Mouse (Mus musculus): Measurements from ENCODE around the gene Olfr541. TPM values are rescaled to one million over a fixed set of nuclear protein-coding genes. Genes with fewer than 3 reads are reported as not detected.
A peak's percentile ranks its signal among the peaks of the same experiment; 100 is the strongest.
"Not testable (repeated sequence)": the region's sequence is repeated elsewhere in the genome, so short reads cannot be mapped to it uniquely, and the experiment has no call there.

Olfr541 gene
- polyA plus RNA-seq (2014; fragmentation: Nextera tagmentation; extraction: Ambion mirVana) = not detected in 2 replicates

DNA sequence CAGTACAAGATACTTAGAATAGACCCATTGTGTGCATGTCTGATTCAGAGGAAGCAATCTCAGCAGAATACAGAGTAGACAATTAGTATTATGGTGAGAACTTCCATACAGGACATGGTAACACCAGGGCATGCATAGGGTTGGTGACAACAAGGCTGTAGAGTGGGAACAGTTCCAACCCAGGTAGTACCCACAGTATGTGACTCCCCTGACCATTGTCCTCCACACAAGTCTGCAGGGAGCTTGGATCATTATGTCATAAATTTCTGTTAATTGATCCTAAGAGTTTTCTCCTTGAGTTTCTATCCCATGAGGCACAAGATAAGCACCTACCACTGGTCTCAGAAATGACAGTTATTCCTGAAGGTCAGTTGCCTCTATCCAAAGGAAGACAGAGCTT is at the start of gene Olfr541:
Olfr541 (plus strand) TSS at position 301 of the 400 bp plus-strand sequence.
- Histone ChIP-seq H3K9me3 (replicated peaks; ENCODE audit: control insufficient read depth, low read length) (no peaks in the 10 kb centered on the region), H3K27me3 (replicated peaks; ENCODE audit: control insufficient read depth, insufficient read depth, low read length) (no peaks in the 10 kb centered on the region), H3K4me3 (ENCODE audit: low read depth, low read length) (no peak within 1 kb of the TSS), H3K9ac (ENCODE audit: low read length) (no peak within 1 kb of the TSS), H3K4me2 (ENCODE audit: low read length) (no peak within 1 kb of the TSS), H3K36me3 (ENCODE audit: control insufficient read depth, insufficient read depth, low read length) (no peaks in the 10 kb centered on the region), H3K4me1 (ENCODE audit: control insufficient read depth, insufficient read depth, low read length) (no peaks in the 10 kb centered on the region), H3K27ac (ENCODE audit: low read depth, low read length) (no peak within 1 kb of the TSS)
- DNase-seq (ENCODE audit: low spot score) (no peak), ATAC-seq (no peak)

DNA sequence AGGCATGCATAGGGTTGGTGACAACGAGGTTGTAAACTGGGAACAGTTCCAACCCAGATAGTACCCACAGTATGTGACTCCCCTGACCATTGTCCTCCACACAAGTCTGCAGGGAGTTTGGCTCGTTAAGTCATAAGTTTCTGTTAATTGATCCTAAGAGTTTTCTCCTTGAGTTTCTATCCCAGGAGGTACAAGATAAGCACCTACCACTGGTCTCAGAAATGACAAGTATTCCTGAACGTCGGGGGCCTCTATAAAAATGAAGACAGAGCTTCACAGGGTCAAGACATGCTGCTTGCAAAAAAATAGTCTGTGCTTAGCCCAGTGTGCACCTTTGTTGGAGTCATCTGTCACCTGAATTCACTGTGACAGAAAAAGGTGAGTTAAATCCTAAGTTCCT is 37.4 kb upstream of the Olfr541 start, which contains the start of gene Olfr539:
Olfr539 (plus strand) TSS at position 301 of the 400 bp plus-strand sequence.
- H3K4me1 ChIP-seq (ENCODE audit: control insufficient read depth, insufficient read depth, low read length) = no peaks in the 10 kb centered on the region
- no peak within 1 kb of the TSS for H3K4me3 ChIP-seq (ENCODE audit: low read depth, low read length)
- no peak for ATAC-seq
- 62% methylated on average over 4 of the region's 4 CpGs for WGBS
- H3K27me3 ChIP-seq (replicated peaks; ENCODE audit: control insufficient read depth, insufficient read depth, low read length) = no peaks in the 10 kb centered on the region
- H3K36me3 ChIP-seq (ENCODE audit: control insufficient read depth, insufficient read depth, low read length) = no peaks in the 10 kb centered on the region
- H3K9ac ChIP-seq (ENCODE audit: low read length) = no peak within 1 kb of the TSS
- H3K27ac ChIP-seq (ENCODE audit: low read depth, low read length) = no peak within 1 kb of the TSS
- H3K9me3 ChIP-seq (replicated peaks; ENCODE audit: control insufficient read depth, low read length) = no peaks in the 10 kb centered on the region
- no peak within 1 kb of the TSS for H3K4me2 ChIP-seq (ENCODE audit: low read length)
- DNase-seq (ENCODE audit: low spot score) = no peak

GRCm38 (mm10) chr7:140670693-140671092 is 26.4 kb upstream of the Olfr541 start:
- WGBS = 89% methylated on average over 3 of the region's 3 CpGs
- H3K4me1 ChIP-seq (ENCODE audit: control insufficient read depth, insufficient read depth, low read length); DNase-seq (ENCODE audit: low spot score); H3K36me3 ChIP-seq (ENCODE audit: control insufficient read depth, insufficient read depth, low read length); H3K27ac ChIP-seq (ENCODE audit: low read depth, low read length); H3K27me3 ChIP-seq (replicated peaks; ENCODE audit: control insufficient read depth, insufficient read depth, low read length); H3K4me3 ChIP-seq (ENCODE audit: low read depth, low read length); H3K9ac ChIP-seq (ENCODE audit: low read length); H3K9me3 ChIP-seq (replicated peaks; ENCODE audit: control insufficient read depth, low read length); ATAC-seq; H3K4me2 ChIP-seq (ENCODE audit: low read length): not testable (repeated sequence)

GRCm38 (mm10) chr7:140675863-140676262 is 21.2 kb upstream of the Olfr541 start:
- Histone ChIP-seq H3K27ac (ENCODE audit: low read depth, low read length) (no peak overlapping the region), H3K27me3 (replicated peaks; ENCODE audit: control insufficient read depth, insufficient read depth, low read length) (no peaks in the 10 kb centered on the region), H3K4me1 (ENCODE audit: control insufficient read depth, insufficient read depth, low read length) (no peaks in the 10 kb centered on the region), H3K4me2 (ENCODE audit: low read length) (0 out of 2 replicates have a peak overlapping the region, but pooled peaks have one; percentile 9), H3K4me3 (ENCODE audit: low read depth, low read length) (no peak overlapping the region), H3K9ac (ENCODE audit: low read length) (no peak overlapping the region), H3K36me3 (ENCODE audit: control insufficient read depth, insufficient read depth, low read length) (no peaks in the 10 kb centered on the region), H3K9me3 (replicated peaks; ENCODE audit: control insufficient read depth, low read length) (0 out of 2 replicates have a peak, but pooled peaks cover 2% of the 10 kb centered on the region)
- under 1% methylated on average over 5 of the region's 6 CpGs for WGBS
- ATAC-seq (no peak), DNase-seq (ENCODE audit: low spot score) (no peak)

GRCm38 (mm10) chr7:140679591-140679990 is 17.5 kb upstream of the Olfr541 start:
- not testable (repeated sequence) for DNase-seq (ENCODE audit: low spot score); H3K27ac ChIP-seq (ENCODE audit: low read depth, low read length); H3K4me2 ChIP-seq (ENCODE audit: low read length); H3K9me3 ChIP-seq (replicated peaks; ENCODE audit: control insufficient read depth, low read length); H3K9ac ChIP-seq (ENCODE audit: low read length); ATAC-seq; H3K27me3 ChIP-seq (replicated peaks; ENCODE audit: control insufficient read depth, insufficient read depth, low read length); H3K36me3 ChIP-seq (ENCODE audit: control insufficient read depth, insufficient read depth, low read length); H3K4me3 ChIP-seq (ENCODE audit: low read depth, low read length); H3K4me1 ChIP-seq (ENCODE audit: control insufficient read depth, insufficient read depth, low read length)
- WGBS = 61% methylated on average over 4 of the region's 4 CpGs

DNA sequence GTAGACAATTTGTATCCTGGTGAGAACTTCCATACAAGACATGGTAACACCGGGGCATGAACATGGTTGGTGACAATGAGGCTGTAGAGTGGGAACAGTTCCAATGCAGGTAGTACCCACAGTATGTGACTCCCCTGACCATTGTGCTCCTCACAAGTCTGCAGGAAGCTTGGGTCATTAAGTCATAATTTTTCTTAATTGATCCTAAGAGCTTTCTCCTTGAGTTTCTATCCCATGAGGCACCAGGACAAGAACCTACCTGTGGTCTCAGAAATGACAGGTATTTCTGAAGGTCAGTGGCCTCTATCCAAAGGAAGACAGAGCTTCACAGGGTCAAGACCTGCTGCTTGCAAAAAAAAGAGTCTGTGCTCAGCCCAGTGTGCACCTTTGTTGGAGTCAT is 15.4 kb upstream of the Olfr541 start, which contains the start of gene Olfr45:
Olfr45 (plus strand) TSS at position 301 of the 400 bp plus-strand sequence.
- Histone ChIP-seq H3K4me3 (ENCODE audit: low read depth, low read length) (no peak within 1 kb of the TSS), H3K27me3 (replicated peaks; ENCODE audit: control insufficient read depth, insufficient read depth, low read length) (no peaks in the 10 kb centered on the region), H3K9me3 (replicated peaks; ENCODE audit: control insufficient read depth, low read length) (no peaks in the 10 kb centered on the region), H3K27ac (ENCODE audit: low read depth, low read length) (no peak within 1 kb of the TSS), H3K9ac (ENCODE audit: low read length) (no peak within 1 kb of the TSS), H3K4me2 (ENCODE audit: low read length) (no peak within 1 kb of the TSS), H3K36me3 (ENCODE audit: control insufficient read depth, insufficient read depth, low read length) (no peaks in the 10 kb centered on the region), H3K4me1 (ENCODE audit: control insufficient read depth, insufficient read depth, low read length) (no peaks in the 10 kb centered on the region)
- ATAC-seq (no peak), DNase-seq (ENCODE audit: low spot score) (no peak)
- WGBS = 86% methylated on average over 1 of the region's 1 CpGs

DNA sequence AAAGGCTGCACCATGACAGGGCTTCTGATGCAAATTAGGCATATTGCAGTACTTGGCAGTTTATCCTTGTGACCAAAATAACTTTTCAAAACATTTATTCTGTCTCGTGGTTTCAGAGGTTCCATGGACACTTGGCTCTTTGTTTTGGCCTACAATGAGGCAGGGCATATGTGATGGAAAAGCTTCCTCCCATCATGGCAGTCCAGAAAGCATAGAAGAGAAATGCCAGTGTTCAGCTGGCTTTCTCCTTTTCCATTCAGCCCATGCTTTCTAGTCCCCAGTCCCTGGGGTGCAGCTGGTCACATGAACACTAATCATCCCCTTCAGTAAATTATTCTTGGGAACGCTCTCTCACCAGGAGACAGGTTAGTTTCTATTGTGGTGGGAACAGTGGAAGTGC is 9.3 kb downstream of the Olfr541 start:
- 10% methylated on average over 2 of the region's 2 CpGs for WGBS
- no peaks in the 10 kb centered on the region for H3K36me3 ChIP-seq (ENCODE audit: control insufficient read depth, insufficient read depth, low read length)
- no peaks in the 10 kb centered on the region for H3K27me3 ChIP-seq (replicated peaks; ENCODE audit: control insufficient read depth, insufficient read depth, low read length)
- H3K27ac ChIP-seq (ENCODE audit: low read depth, low read length) = no peak overlapping the region
- no peak overlapping the region for H3K9ac ChIP-seq (ENCODE audit: low read length)
- no peak overlapping the region for H3K4me2 ChIP-seq (ENCODE audit: low read length)
- peak; percentile 42; the same call in 1 of the 2 replicates for ATAC-seq
- H3K4me1 ChIP-seq (ENCODE audit: control insufficient read depth, insufficient read depth, low read length) = no peaks in the 10 kb centered on the region
- DNase-seq (ENCODE audit: low spot score) = peak; percentile 19
- H3K9me3 ChIP-seq (replicated peaks; ENCODE audit: control insufficient read depth, low read length) = no peaks in the 10 kb centered on the region
- H3K4me3 ChIP-seq (ENCODE audit: low read depth, low read length) = no peak overlapping the region

GRCm38 (mm10) chr7:140707536-140708284 is 10.6 kb downstream of the Olfr541 start:
- Histone ChIP-seq H3K4me3 (ENCODE audit: low read depth, low read length) (no peak overlapping the region), H3K9me3 (replicated peaks; ENCODE audit: control insufficient read depth, low read length) (no peaks in the 10 kb centered on the region), H3K27me3 (replicated peaks; ENCODE audit: control insufficient read depth, insufficient read depth, low read length) (no peaks in the 10 kb centered on the region), H3K27ac (ENCODE audit: low read depth, low read length) (no peak overlapping the region), H3K4me2 (ENCODE audit: low read length) (no peak overlapping the region), H3K36me3 (ENCODE audit: control insufficient read depth, insufficient read depth, low read length) (no peaks in the 10 kb centered on the region), H3K9ac (ENCODE audit: low read length) (no peak overlapping the region), H3K4me1 (ENCODE audit: control insufficient read depth, insufficient read depth, low read length) (no peaks in the 10 kb centered on the region)
- 79% methylated on average over 6 of the region's 6 CpGs for WGBS
- ATAC-seq (no peak), DNase-seq (ENCODE audit: low spot score) (no peak)

All from forebrain, embryonic 14.5 days (tissue).